Mouse (Mus musculus) gastrocnemius, adult 2 months (tissue): Measurements from ENCODE around the gene Gmppa. TPM values are rescaled to one million over a fixed set of nuclear protein-coding genes. Genes with fewer than 3 reads are reported as not detected.

Experiments
- DNase-seq: peaks from one replicate; pipeline ENCODE4 v3.0.0; 2022
- H3K27ac ChIP-seq: fragments of 200-600 bp; 2 replicates; pipeline ENCODE4 v1.8.1; 2022; ENCODE audit warnings: mild to moderate bottlenecking
- H3K4me3 ChIP-seq: fragments of 200-600 bp; 2 replicates; pipeline ENCODE4 v1.8.1; 2022; ENCODE audit warnings: mild to moderate bottlenecking, moderate library complexity
- CTCF ChIP-seq: fragments of 200-600 bp; IDR thresholded peaks from 2 replicates; pipeline ENCODE4 v1.8.1; 2022; ENCODE audit warnings: antibody characterized with exemption, mild to moderate bottlenecking, moderate library complexity
- intact Hi-C: fragments of 180-260 bp; cut with DNase I; formaldehyde crosslinking; loops from one replicate; pipeline ENCODE4 v1.15.1; 2025
- total RNA-seq, 2 experiments: library from RNA; stranded (reverse); gene quantifications; 2 replicates each; pipeline ENCODE4 v1.2.3; 2021

The Gmppa gene
- total RNA-seq, 2 experiments from 2014 or later: 41.1 to 42.7 TPM

- no peak overlapping the region for H3K27ac ChIP-seq
- DNase-seq: no peak
- TF ChIP-seq CTCF: no peak
- no peak overlapping the region for H3K4me3 ChIP-seq
- intact Hi-C loops: no loop called here
These were observed 26.9 kb downstream of the Gmppa start for GRCm38 (mm10) chr1:75462636-75463035.

GRCm38 (mm10) chr1:75463652-75464204 lies 28.0 kb downstream of the Gmppa start:
- H3K4me3 ChIP-seq: no peak overlapping the region
- no peak for TF ChIP-seq CTCF
- no peak for DNase-seq
- intact Hi-C loops: no loop called here
- no peak overlapping the region for H3K27ac ChIP-seq

GRCm38 (mm10) chr1:75467215-75467927 lies 31.6 kb downstream of the Gmppa start:
- DNase-seq: peak; percentile 86
- intact Hi-C loops: loop anchor here (1.0 to 5.0 kb wide), 3 partner anchors 22 to 215 kb away; no protein-coding TSS in a partner anchor
- H3K4me3 ChIP-seq: 0 out of 2 replicates have a peak overlapping the region, but pooled peaks have one; percentile 32
- TF ChIP-seq CTCF: peak; percentile 90
- peak overlapping the region; percentile 49; the same call in 1 of the 2 replicates for H3K27ac ChIP-seq

GRCm38 (mm10) chr1:75469287-75469825 lies 33.6 kb downstream of the Gmppa start:
- no peak for TF ChIP-seq CTCF
- DNase-seq: no peak
- Histone ChIP-seq H3K4me3 (no peak overlapping the region), H3K27ac (no peak overlapping the region)
- intact Hi-C loops: loop anchor here (5.0 kb wide), 1 partner anchor 217 kb away; no protein-coding TSS in a partner anchor

GRCm38 (mm10) chr1:75476441-75476840 lies 40.7 kb downstream of the Gmppa start:
- no peak overlapping the region for H3K27ac ChIP-seq
- H3K4me3 ChIP-seq: no peak overlapping the region
- intact Hi-C loops: no loop called here
- TF ChIP-seq CTCF: no peak
- no peak for DNase-seq

GRCm38 (mm10) chr1:75477264-75477965 lies 41.7 kb downstream of the Gmppa start:
- intact Hi-C loops: loop anchor here (1.0 kb wide), 2 partner anchors 82 to 120 kb away; no protein-coding TSS in a partner anchor
- TF ChIP-seq CTCF: peak; percentile 75
- DNase-seq: peak; percentile 88
- H3K27ac ChIP-seq: no peak overlapping the region
- peak overlapping the region; percentile 50 for H3K4me3 ChIP-seq

- DNase-seq: no peak
- intact Hi-C loops: loop anchor here (1.0 kb wide), 2 partner anchors 81 to 119 kb away; no protein-coding TSS in a partner anchor
- H3K4me3 ChIP-seq: peak overlapping the region; percentile 79
- H3K27ac ChIP-seq: no peak overlapping the region
- TF ChIP-seq CTCF: no peak
These were observed 42.2 kb downstream of the Gmppa start for GRCm38 (mm10) chr1:75477966-75478290.

GRCm38 (mm10) chr1:75478497-75478896 lies 42.8 kb downstream of the Gmppa start:
- peak; percentile 63 for DNase-seq
- no peak for TF ChIP-seq CTCF
- Histone ChIP-seq H3K4me3 (peak overlapping the region; percentile 79), H3K27ac (peak overlapping the region; percentile 88)
- intact Hi-C loops: no loop called here

- peak; percentile 95 for DNase-seq
- Histone ChIP-seq H3K4me3 (peak within 1 kb of the TSS; percentile 79), H3K27ac (peak within 1 kb of the TSS; percentile 88)
- no peak for TF ChIP-seq CTCF
- intact Hi-C loops: no loop called here
These were observed 43.3 kb downstream of the Gmppa start, which contains the start of the genes Chpf and Tmem198 for GRCm38 (mm10) chr1:75478916-75479634. TSS of gene Chpf (minus strand) at chr1:75479307. TSS of gene Tmem198 (plus strand) at chr1:75479532.

- TF ChIP-seq CTCF: no peak
- Histone ChIP-seq H3K4me3 (peak overlapping the region; percentile 79), H3K27ac (peak overlapping the region; percentile 88)
- intact Hi-C loops: no loop called here
- no peak for DNase-seq
These were observed 43.9 kb downstream of the Gmppa start for GRCm38 (mm10) chr1:75479635-75479989.

GRCm38 (mm10) chr1:75480036-75480435 lies 44.3 kb downstream of the Gmppa start:
- TF ChIP-seq CTCF: no peak
- DNase-seq: no peak
- intact Hi-C loops: no loop called here
- Histone ChIP-seq H3K27ac (no peak overlapping the region), H3K4me3 (peak overlapping the region; percentile 79)

GRCm38 (mm10) chr1:75480735-75481134 lies 45.0 kb downstream of the Gmppa start:
- intact Hi-C loops: no loop called here
- Histone ChIP-seq H3K4me3 (no peak overlapping the region), H3K27ac (no peak overlapping the region)
- no peak for TF ChIP-seq CTCF
- no peak for DNase-seq
